Mouse (Mus musculus): Measurements from ENCODE around the gene Aph1c.

- TF ChIP-seq CTCF (IDR thresholded peaks at IDR 0.05; ENCODE audit: low read depth) = no peak
- no peak for TF ChIP-seq EP300 (optimal IDR thresholded peaks at IDR 0.05)
These were observed 44.4 kb upstream of the Aph1c start for GRCm38 (mm10) chr9:66878899-66879298.

All from stomach, postnatal 0 days (tissue).